Mouse (Mus musculus): ENCODE measurements at regions not wholly inside any gene's neighbourhood (a gene's known extent, or its start where the extent isn't known, plus 50 kb on each side); places are given as distances from the start of the nearest gene placed in this dataset.

- TF ChIP-seq CTCF (IDR thresholded peaks at IDR 0.05; ENCODE audit: low read depth), result no peak
- no peak for TF ChIP-seq EP300 (IDR thresholded peaks at IDR 0.05; ENCODE audit: low read depth)
Observed at GRCm38 (mm10) chr13:101465748-101466127, 302.3 kb downstream of the Pik3r1 start.

Measured in liver, embryonic 14.5 days (tissue).